Comparison of ENCODE assay signal across 10 mouse cellular contexts in the genomic region with DNA sequence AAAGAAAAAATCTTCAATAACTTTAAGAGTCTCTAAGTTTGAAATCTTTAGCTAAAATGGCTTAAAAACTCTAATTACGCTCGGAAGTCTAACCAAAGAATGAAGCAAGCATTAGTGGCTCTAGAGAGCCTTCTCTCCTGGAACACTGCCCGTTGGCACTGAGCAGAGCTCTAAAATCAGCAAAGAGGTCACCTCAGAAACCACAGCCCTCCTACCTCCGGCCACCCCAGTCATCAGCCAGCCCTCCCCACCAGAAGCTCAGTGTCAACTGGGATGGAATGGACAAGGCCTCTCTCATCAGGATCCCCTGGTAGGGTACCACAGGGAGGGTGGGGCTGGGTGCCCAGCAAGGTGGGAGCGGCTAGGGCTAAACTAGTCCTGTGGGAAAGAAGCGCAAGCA.
DNase-seq lines count a peak whose midpoint lies in the region; ATAC-seq and TF ChIP-seq lines count a peak whose summit lies in the region.
"Had no signal": no experiment of that assay in that cellular context is flagged by ENCODE, and none has a peak within 500 bp of the region (broad histone marks: within the 10 kb centered on the region; RNA-seq: fewer than 3 reads in every experiment).

No protein-coding gene starts in this region.

- no peaks in the 10 kb centered on the region for H3K27me3 ChIP-seq in kidney, adult 2 months (replicated peaks; ENCODE audit: control insufficient read depth, insufficient read depth, low read length)
- H3K27me3 ChIP-seq in kidney, embryonic 15.5 days, result no peaks in the 10 kb centered on the region
- H3K27me3 ChIP-seq: forebrain, embryonic 13.5 days had no signal

- H3K9ac ChIP-seq in kidney, embryonic 15.5 days, result no peak overlapping the region
- H3K9ac ChIP-seq: forebrain, embryonic 13.5 days had no signal

- no peak for ATAC-seq in kidney, embryonic 15.5 days (replicated peaks; ENCODE audit: low FRiP score)
- no peak for ATAC-seq in frontal cortex, adult (ENCODE audit: low TSS enrichment)
- ATAC-seq: forebrain, embryonic 13.5 days; hindbrain, embryonic 16.5 days had no signal

- no peak overlapping the region for H3K4me3 ChIP-seq in kidney, adult 2 months (ENCODE audit: insufficient read depth, low read depth, low read length)
- H3K4me3 ChIP-seq in kidney, embryonic 15.5 days (replicated peaks), result no peak overlapping the region
- H3K4me3 ChIP-seq: forebrain, embryonic 13.5 days had no signal

- TF ChIP-seq CTCF in kidney, adult 2 months (conservative IDR thresholded peaks at IDR 0.05; ENCODE audit: insufficient read depth, insufficient read length, low read depth, low read length), result no peak

- H3K36me3 ChIP-seq in kidney, adult 2 months (ENCODE audit: control insufficient read depth, insufficient read depth, low read length), result no peaks in the 10 kb centered on the region
- no peaks in the 10 kb centered on the region for H3K36me3 ChIP-seq in kidney, embryonic 15.5 days

- WGBS in kidney, adult 2 months, result 68% methylated on average over 6 of the region's 6 CpGs
- WGBS in kidney, embryonic 15.5 days, result 79% methylated on average over 6 of the region's 6 CpGs

- DNase-seq in kidney, adult 2 months, result peak; percentile 34
- DNase-seq in adrenal gland, postnatal 10 days, result peak; percentile 72
- peak; percentile 41 for DNase-seq in gastrocnemius, postnatal 10 days
- DNase-seq in lung, postnatal 14 days, result peak; percentile 61
- no peak for DNase-seq in urinary bladder, adult 18-20 months (ENCODE audit: low spot score in 2 of 2)
- DNase-seq in spleen, postnatal 10 days (ENCODE audit: low spot score in 2 of 2), result no peak

- no peak overlapping the region for H3K27ac ChIP-seq in kidney, adult 2 months (ENCODE audit: insufficient read depth, low read depth, low read length)
- H3K27ac ChIP-seq in kidney, embryonic 15.5 days, result no peak overlapping the region
- H3K27ac ChIP-seq: forebrain, embryonic 13.5 days had no signal

- no peaks in the 10 kb centered on the region for H3K9me3 ChIP-seq in kidney, embryonic 15.5 days (replicated peaks)
- H3K9me3 ChIP-seq: forebrain, embryonic 13.5 days had no signal

- no peak for TF ChIP-seq POLR2A in kidney, adult 2 months (IDR thresholded peaks at IDR 0.05; ENCODE audit: low read depth, low read length)

- H3K4me2 ChIP-seq in kidney, embryonic 15.5 days, result no peak overlapping the region
- H3K4me2 ChIP-seq: forebrain, embryonic 13.5 days had no signal

- H3K4me1 ChIP-seq in kidney, adult 2 months (ENCODE audit: control insufficient read depth, insufficient read depth, low read length), result no peaks in the 10 kb centered on the region
- no peaks in the 10 kb centered on the region for H3K4me1 ChIP-seq in kidney, embryonic 15.5 days

Comparison
In these comparisons a context has a peak if more than half of its experiments do, and no peak if none do; other contexts are left out.
1. DNase-seq: peak in kidney, adult 2 months (single experiment), adrenal gland, postnatal 10 days (single experiment), gastrocnemius, postnatal 10 days (single experiment) and lung, postnatal 14 days (single experiment); none in urinary bladder, adult 18-20 months (0 of 2) and spleen, postnatal 10 days (0 of 2).